Mouse (Mus musculus): ENCODE measurements around the gene Gm27027.

Gm27027 gene

GRCm38 (mm10) chr2:93928866-93929265 lies 67.3 kb downstream of the Gm27027 start:
- no peak for DNase-seq (ENCODE audit: low read depth, low spot score)

- DNase-seq (ENCODE audit: low read depth, low spot score) = peak; percentile 47
Measured at GRCm38 (mm10) chr2:93927701-93928437, 68.3 kb downstream of the Gm27027 start.

GRCm38 (mm10) chr2:93926141-93926540 lies 70.0 kb downstream of the Gm27027 start:
- DNase-seq (ENCODE audit: low read depth, low spot score) = no peak

GRCm38 (mm10) chr2:93919093-93919492 lies 77.1 kb downstream of the Gm27027 start:
- no peak for DNase-seq (ENCODE audit: low read depth, low spot score)

GRCm38 (mm10) chr2:93913552-93913951 lies 82.6 kb downstream of the Gm27027 start:
- DNase-seq (ENCODE audit: low read depth, low spot score) = no peak

GRCm38 (mm10) chr2:93911942-93912341 lies 84.2 kb downstream of the Gm27027 start:
- DNase-seq (ENCODE audit: low read depth, low spot score) = no peak

- DNase-seq (ENCODE audit: low read depth, low spot score) = no peak
Measured at GRCm38 (mm10) chr2:93909716-93910115, 86.4 kb downstream of the Gm27027 start.

GRCm38 (mm10) chr2:93907519-93908294 lies 88.4 kb downstream of the Gm27027 start:
- no peak for DNase-seq (ENCODE audit: low read depth, low spot score)
